Mouse (Mus musculus): ENCODE data around the gene Mettl1.

DNA sequence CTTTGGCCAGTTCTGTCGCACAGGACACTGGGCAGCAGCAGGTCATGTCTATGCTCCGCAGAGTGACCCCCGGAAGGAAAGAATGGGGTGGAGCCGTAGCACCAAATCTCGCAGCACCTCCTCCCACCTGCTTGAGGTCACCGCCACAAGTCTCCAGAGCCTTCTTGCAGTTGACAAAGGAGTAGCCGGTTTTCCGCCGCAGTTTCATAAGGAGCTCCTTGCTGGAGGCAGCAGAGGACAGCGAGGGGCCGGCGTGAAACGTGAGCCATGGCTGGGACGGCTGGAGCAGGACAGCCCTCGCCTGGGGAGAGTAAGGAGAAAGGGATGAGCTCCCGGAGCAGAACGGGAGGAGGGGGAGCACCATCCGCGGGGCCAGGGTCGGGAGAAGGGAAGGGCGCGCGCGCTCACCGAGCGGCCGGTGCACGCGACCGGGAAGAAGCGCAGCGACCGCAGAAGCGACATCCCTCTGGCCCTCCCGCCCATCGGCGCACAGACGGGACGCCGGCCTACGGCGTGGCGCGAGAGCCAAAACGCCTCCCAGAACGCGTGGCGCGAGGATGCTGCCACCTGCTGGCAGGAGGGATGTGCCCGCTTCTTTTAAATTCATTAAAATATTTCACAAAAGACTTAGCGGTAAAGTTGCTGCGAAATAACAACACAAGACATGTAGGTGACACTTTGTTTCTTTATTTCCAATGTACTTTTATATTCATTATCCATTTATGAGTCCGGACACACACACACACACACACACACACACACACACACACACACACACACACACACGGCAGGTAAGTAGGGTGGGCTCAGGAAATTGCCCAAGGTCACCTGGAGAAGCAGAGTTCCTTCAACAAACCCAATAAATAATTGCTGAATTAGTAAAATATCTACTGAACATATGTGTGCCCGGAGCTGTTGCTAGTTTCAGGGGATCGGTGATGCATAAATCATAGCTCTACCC, 10.6 kb upstream of the Mettl1 start, which contains the start of gene Tsfm:
- TF ChIP-seq POLR2A (IDR thresholded peaks at IDR 0.05; ENCODE audit: extremely low read depth, insufficient read depth, low read length) = peak; percentile 70; the same call in 1 of the 2 replicates
- TF ChIP-seq CTCF (IDR thresholded peaks at IDR 0.05; ENCODE audit: extremely low read depth, insufficient read depth, low read length) = peak; percentile 90

Data from cortical plate, adult 2 months (tissue).